Mouse (Mus musculus): Measurements from ENCODE around the gene Ntf5.
"Not testable (repeated sequence)": the region's sequence is repeated elsewhere in the genome, so short reads cannot be mapped to it uniquely, and the experiment has no call there.

Gene Ntf5

GRCm38 (mm10) chr7:45413113-45413863, at the start of gene Ntf5:
Gene Ntf5, plus strand, starts transcription at chr7:45413695.
- DNase-seq, result no peak

GRCm38 (mm10) chr7:45363983-45364382, 49.5 kb upstream of the Ntf5 start:
- DNase-seq, result no peak

- no peak for DNase-seq
These were observed 47.5 kb upstream of the Ntf5 start for GRCm38 (mm10) chr7:45365742-45366651.

- DNase-seq, result no peak
These were observed 46.9 kb upstream of the Ntf5 start, which contains the start of gene Ppfia3 for GRCm38 (mm10) chr7:45366652-45367019. Gene Ppfia3, minus strand, starts transcription at chr7:45367019.

- peak; percentile 96 to 98 for DNase-seq
These were observed 46.2 kb upstream of the Ntf5 start for GRCm38 (mm10) chr7:45367020-45367880.

- no peak for DNase-seq
These were observed 45.3 kb upstream of the Ntf5 start for GRCm38 (mm10) chr7:45368178-45368577.

- no peak for DNase-seq
These were observed 44.3 kb upstream of the Ntf5 start for GRCm38 (mm10) chr7:45369022-45369745.

GRCm38 (mm10) chr7:45369836-45370474, 43.5 kb upstream of the Ntf5 start:
- no peak for DNase-seq

- peak; percentile 84 to 90 for DNase-seq
These were observed 42.8 kb upstream of the Ntf5 start, which contains the start of gene Lin7b for GRCm38 (mm10) chr7:45370475-45371311. Gene Lin7b, minus strand, starts transcription at chr7:45370583.

GRCm38 (mm10) chr7:45372371-45372770, 41.1 kb upstream of the Ntf5 start:
- no peak for DNase-seq

- no peak for DNase-seq
These were observed 38.9 kb upstream of the Ntf5 start for GRCm38 (mm10) chr7:45374620-45375019.

- no peak for DNase-seq
These were observed 37.4 kb upstream of the Ntf5 start for GRCm38 (mm10) chr7:45376057-45376456.

GRCm38 (mm10) chr7:45386077-45386476, 27.4 kb upstream of the Ntf5 start:
- DNase-seq, result no peak

- no peak for DNase-seq
These were observed 18.4 kb upstream of the Ntf5 start for GRCm38 (mm10) chr7:45395129-45395541.

GRCm38 (mm10) chr7:45395578-45396336, 17.7 kb upstream of the Ntf5 start, which contains the start of gene Snrnp70:
Gene Snrnp70, minus strand, starts transcription at chr7:45395742.
- DNase-seq, result peak; percentile 99 to 100

GRCm38 (mm10) chr7:45396337-45396775, 17.1 kb upstream of the Ntf5 start:
- not testable (repeated sequence) for DNase-seq

GRCm38 (mm10) chr7:45396787-45397186, 16.7 kb upstream of the Ntf5 start:
- DNase-seq, result no peak

- no peak for DNase-seq
These were observed 11.9 kb upstream of the Ntf5 start for GRCm38 (mm10) chr7:45401521-45402085.

Measured in spleen, adult 18-20 months (tissue).